Mouse (Mus musculus): Measurements from ENCODE around the gene Tas2r117.

Gene Tas2r117

GRCm38 (mm10) chr6:132802518-132802917, at the start of gene Tas2r117:
Gene Tas2r117 (plus strand): TSS chr6:132802818.
- DNase-seq (ENCODE audit: low read depth, low spot score): no peak

- no peak for DNase-seq (ENCODE audit: low read depth, low spot score)
Measured at GRCm38 (mm10) chr6:132754430-132754829, 48.2 kb upstream of the Tas2r117 start, which contains the start of gene Tas2r124. Gene Tas2r124 (plus strand): TSS chr6:132754730.

- DNase-seq (ENCODE audit: low read depth, low spot score): no peak
Measured at GRCm38 (mm10) chr6:132761831-132762230, 40.8 kb upstream of the Tas2r117 start, which contains the start of gene Tas2r102. Gene Tas2r102 (plus strand): TSS chr6:132762131.

- DNase-seq (ENCODE audit: low read depth, low spot score): no peak
Measured at GRCm38 (mm10) chr6:132778062-132778461, 24.6 kb upstream of the Tas2r117 start, which contains the start of gene Tas2r136. Gene Tas2r136 (minus strand): TSS chr6:132778162.

- DNase-seq (ENCODE audit: low read depth, low spot score): no peak
Measured at GRCm38 (mm10) chr6:132795393-132795792, 7.2 kb upstream of the Tas2r117 start.

- no peak for DNase-seq (ENCODE audit: low read depth, low spot score)
Measured at GRCm38 (mm10) chr6:132846842-132847241, 44.2 kb downstream of the Tas2r117 start, which contains the start of gene Tas2r123. Gene Tas2r123 (plus strand): TSS chr6:132847142.
